Mouse (Mus musculus) gastrocnemius, postnatal 25 days (tissue): Measurements from ENCODE around the gene Rpl7l1. TPM values are rescaled to one million over a fixed set of nuclear protein-coding genes. Genes with fewer than 3 reads are reported as not detected.
"Not testable (repeated sequence)": the region's sequence is repeated elsewhere in the genome, so short reads cannot be mapped to it uniquely, and the experiment has no call there.

ENCODE experiments used
- DNase-seq: peaks from one replicate; pipeline ENCODE4 v3.0.0; 2022
- long read RNA-seq, 2 experiments: library from polyadenylated mRNA; stranded (forward); transcript quantifications; one replicate each; pipeline ENCODE4 v2.0.0; 2021
- total RNA-seq, 2 experiments: library from RNA; stranded (reverse); gene quantifications; 1 replicate in 1 of 2; 2 replicates in 1 of 2; pipeline ENCODE4 v1.2.3; 2021

Rpl7l1 gene
- total RNA-seq, result 10 to 100 TPM; 42.6 to 50.4 TPM
- long read RNA-seq, experiment 1, transcript Rpl7l1-201 (7 exons, 2,606 nt), result major isoform, 24 of 72 reads
- long read RNA-seq, experiment 1, partial matches to known transcripts, result 20 of 72 reads
- long read RNA-seq, experiment 1, other reads (novel, unspliced or antisense), result 28 of 72 reads
- long read RNA-seq, experiment 2, transcript Rpl7l1-201 (7 exons, 2,606 nt), result major isoform, 17 of 48 reads
- long read RNA-seq, experiment 2, partial matches to known transcripts, result 16 of 48 reads
- long read RNA-seq, experiment 2, other reads (novel, unspliced or antisense), result 15 of 48 reads

- DNase-seq, result peak; percentile 89
Observed at GRCm38 (mm10) chr17:46782341-46783221, at the start of gene Rpl7l1. Rpl7l1 (minus strand) TSS chr17:46782672.

DNA sequence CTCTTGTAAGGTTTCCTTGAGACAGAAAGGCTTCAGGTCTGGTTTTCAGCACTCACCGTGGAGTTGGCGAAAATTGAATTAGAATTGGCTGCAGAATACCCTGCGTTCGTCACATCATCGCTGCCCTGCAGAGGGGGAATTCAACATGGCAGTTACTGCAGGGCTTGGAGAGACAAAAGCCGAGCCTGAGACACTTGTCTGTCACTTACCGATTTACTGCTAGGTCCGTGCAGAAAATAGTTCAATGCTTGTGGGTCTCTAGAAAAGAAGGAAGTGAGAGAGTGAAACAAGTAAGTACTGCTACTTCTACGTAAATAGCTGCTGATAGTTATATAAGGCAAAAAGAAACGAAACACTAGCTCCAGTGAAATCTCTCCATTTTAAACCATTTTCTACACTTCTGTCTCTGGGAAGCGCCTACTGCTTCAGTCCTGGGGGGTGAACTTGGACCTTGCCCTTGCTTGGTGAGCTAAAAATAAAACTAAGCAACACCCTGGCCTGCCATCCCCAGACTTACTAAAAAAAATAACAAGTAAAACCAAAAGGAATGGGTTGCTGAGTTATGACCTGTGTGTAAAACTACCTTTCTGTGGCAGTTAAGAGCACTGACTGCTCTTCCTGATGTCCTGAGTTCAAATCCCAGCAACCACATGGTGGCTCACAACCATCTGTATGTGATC is 47.5 kb upstream of the Rpl7l1 start:
- no peak for DNase-seq

- DNase-seq, result no peak
Observed at GRCm38 (mm10) chr17:46828935-46829334, 46.5 kb upstream of the Rpl7l1 start.

DNA sequence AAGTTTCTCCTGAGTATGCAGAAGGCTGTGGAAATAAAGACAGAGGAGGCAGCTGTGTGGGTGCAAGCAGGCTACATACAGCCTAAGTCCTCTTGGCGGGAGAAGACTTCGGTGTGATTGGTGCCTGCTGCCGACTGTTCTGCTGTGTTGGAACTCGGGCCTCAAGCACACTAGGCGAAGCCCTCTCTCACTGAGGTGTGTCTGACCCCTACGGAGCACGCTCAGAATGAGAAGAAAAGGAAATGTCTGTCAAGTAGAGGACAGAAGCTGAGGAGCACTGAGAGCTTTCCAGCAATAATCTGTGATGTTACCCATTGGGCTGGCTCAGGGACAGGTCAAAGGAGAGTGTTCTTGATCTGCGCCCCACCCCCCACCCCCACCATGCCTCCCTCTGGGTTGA is 40.6 kb upstream of the Rpl7l1 start:
- DNase-seq, result no peak

- no peak for DNase-seq
Observed at GRCm38 (mm10) chr17:46820628-46821027, 38.2 kb upstream of the Rpl7l1 start.

GRCm38 (mm10) chr17:46817734-46818158 is 35.3 kb upstream of the Rpl7l1 start:
- no peak for DNase-seq

DNA sequence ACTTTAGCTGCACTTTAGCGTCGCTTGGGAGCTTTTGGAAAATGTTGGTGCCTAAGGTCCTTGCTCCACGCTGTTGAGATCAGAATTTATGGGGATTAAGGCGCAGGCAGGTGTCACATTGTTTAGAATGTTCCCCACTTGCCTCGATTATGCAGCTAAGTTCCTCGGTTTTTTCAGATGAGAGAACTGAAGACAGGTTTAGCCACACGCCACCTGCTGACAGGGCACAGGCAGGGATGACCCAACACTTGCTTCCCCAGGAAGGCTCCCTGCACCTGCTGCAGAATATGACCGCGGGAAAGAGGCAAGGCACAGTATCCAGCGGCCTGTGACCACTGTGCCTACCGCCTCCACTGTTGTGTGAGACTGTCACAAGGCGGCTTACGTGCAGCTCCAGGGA is 33.8 kb upstream of the Rpl7l1 start:
- DNase-seq, result no peak

- no peak for DNase-seq
Observed at GRCm38 (mm10) chr17:46814497-46814896, 32.0 kb upstream of the Rpl7l1 start.

DNA sequence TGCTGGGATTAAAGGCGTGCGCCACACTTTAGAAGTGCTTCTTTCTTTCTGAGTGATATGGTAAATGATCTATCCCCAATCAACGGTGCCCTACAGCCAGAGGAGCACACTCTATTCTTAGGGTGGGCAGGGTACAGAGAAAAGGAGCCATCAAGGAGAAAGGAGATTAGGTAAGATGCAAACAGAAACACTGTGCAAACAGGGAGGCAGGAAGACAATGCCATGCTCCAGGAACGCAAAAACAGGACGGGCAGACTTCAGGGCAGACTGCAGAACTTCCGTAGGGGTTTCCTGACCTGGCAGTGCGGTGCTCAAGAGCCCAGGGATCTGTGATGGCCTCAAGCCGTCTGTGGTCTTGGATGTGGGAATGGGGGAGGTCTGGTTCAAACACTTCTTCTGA is 31.2 kb upstream of the Rpl7l1 start:
- no peak for DNase-seq

DNA sequence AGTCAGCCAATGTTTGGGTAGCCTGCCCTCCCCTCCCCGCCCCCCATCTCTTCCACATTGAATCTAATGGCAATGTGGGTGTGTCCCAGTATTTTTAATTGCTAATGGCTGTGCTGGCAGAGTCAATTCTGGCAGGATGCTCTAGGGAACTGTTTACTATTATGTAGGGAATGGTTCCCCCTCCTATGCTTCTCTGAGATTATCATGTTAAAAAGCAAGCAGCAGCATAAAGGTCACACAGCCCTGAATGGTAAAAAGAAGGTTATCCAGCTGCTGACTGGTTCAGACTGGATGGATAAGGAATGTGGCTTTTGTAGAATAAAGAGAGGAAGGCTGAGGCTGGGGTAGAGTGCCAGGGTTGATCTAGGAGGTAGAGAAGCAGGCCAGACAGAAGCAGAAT is 30.0 kb upstream of the Rpl7l1 start:
- DNase-seq, result no peak

DNA sequence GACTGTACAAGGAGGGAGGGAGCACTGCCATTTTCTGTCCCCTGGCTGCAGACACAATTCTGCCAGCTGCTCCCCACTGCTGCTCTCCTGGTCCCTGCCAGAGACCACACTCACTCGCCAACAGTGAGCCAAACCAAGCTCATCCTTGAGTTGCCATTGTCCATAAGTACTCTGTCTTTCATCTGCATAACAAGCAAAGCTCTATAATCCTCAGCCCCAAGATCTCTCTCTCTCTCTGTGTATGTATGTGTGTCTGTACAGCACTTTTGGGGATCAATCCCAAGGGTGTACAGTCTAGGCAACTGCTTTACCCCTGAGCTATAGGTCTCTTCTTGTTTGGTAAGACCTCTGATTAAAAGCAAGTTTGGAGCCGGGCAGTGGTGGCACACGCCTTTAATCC is 28.2 kb upstream of the Rpl7l1 start:
- DNase-seq, result no peak

DNA sequence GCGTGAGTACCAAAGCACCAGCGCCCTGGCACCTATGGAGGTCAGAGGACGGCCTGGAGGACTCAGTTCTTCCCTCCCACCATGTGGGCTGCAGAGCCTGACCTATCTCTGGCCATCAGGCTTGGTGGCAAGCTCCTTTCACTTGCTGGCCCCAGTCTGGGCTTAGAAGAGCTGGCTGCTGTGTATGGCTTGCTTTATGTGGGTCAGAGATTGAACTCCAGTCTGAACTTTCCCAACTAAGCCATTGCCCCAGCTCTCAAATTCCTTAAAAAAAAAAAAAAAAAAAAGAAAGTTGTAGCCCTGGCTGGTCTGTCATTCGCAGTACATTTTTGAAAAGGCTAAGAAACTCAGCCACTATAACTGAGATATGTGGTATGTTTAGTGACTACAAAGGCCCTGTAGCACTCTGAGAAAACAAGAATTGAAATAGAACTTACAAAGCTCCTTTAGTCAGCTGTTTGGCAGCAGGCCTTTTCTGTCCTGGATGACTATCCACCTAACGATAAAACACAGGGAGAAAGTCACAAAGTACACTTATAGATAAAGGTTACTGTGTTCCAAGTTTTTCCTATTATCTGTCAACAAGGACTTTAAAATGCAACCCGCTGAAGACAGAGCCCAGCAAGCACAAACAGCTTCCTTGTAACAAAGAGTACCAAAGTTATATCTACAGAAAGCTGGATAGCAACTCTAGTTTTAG is 26.8 kb upstream of the Rpl7l1 start:
- no peak for DNase-seq

DNA sequence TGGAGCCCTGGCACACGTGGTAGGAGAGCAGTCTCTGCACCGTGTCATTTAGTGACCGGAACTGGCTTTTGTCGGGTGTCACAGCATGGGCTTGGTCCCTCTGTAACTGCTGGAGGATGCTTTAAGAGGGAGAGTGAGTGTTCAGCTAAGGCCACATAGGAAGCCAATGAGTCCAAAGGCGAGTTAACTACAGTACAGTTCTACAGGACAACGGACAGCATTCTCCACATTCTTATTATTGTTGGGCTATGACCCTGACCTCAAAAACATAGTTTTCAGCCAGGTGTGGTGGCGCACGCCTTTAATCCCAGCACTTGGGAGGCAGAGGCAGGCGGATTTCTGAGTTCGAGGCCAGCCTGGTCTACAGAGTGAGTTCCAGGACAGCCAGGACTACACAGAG is 25.9 kb upstream of the Rpl7l1 start:
- DNase-seq, result no peak

- DNase-seq, result no peak
Observed at GRCm38 (mm10) chr17:46801761-46802160, 19.3 kb upstream of the Rpl7l1 start.

- no peak for DNase-seq
Observed at GRCm38 (mm10) chr17:46799680-46800079, 17.2 kb upstream of the Rpl7l1 start.

DNA sequence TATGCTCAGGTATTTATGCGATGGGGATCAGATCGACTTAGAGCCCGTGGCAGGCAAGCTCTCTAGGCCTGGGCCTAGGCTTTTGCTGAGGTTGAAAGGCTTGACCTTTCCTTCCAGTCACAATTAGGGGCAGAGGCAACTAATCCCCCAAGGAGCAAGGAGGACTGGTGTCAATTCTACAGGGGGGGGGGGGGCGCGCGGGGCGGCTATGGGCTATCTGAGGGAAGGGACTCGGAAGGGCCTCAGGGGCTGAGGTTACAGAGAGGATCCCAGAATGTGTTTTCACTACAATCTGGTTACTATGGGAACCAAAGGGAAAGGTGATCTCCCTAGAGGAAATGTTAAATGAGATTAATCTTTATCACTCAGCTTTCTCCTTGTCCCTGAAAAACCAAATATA is 14.9 kb upstream of the Rpl7l1 start:
- no peak for DNase-seq

DNA sequence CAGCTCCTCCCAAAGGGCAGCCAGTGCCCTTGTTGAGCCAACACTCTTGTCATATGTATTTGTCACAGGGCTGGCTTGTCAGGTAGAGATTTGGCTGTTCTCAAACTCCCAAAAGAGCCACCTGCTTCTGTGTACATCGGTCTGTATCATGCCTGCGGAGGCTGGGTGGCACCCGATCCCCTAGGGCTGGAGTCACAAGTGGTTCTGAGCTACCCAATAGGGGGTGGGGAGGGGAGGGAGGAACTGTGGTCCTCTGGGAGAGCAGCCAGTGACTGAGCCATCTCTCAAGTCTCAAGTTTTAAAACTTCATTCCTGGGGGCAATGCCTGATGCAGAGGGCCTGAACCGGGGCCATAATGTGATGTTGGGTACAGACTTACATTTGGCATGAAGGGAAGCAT is 14.3 kb upstream of the Rpl7l1 start:
- DNase-seq, result no peak

- no peak for DNase-seq
Observed at GRCm38 (mm10) chr17:46792963-46793362, 10.5 kb upstream of the Rpl7l1 start.

- not testable (repeated sequence) for DNase-seq
Observed at GRCm38 (mm10) chr17:46787974-46788373, 5.5 kb upstream of the Rpl7l1 start.

DNA sequence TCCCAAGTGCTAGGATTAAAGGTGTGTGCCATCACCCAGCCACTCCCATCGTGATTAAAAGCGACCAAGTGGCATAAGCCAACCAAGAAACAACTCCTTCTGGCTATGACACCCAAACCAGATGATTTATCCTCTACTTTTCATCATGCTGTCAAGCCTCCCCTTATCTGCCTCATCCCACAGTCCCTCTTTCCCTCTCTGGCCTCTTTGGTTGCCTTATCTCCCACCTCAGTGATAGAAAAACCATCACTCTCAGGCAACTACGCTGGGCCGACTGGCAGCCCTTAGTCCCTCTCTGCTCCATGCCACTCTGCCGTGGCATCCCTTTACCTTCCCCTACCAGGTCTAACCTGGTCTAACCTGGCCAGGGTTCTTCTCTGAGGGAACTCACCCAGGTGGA is 4.5 kb upstream of the Rpl7l1 start:
- DNase-seq, result no peak

GRCm38 (mm10) chr17:46783222-46783565 is 722 bp upstream of the Rpl7l1 start:
- DNase-seq, result no peak

- no peak for DNase-seq
Observed at GRCm38 (mm10) chr17:46781876-46782275, 596 bp downstream of the Rpl7l1 start.
